Mouse (Mus musculus) kidney, adult 10 weeks (tissue): ENCODE measurements around the gene Cnst. TPM values are rescaled to one million over a fixed set of nuclear protein-coding genes. Genes with fewer than 3 reads are reported as not detected.

ENCODE experiments used
- polyA plus RNA-seq: library from polyadenylated mRNA; stranded (reverse); fragments of 350-450 nt; fragmentation: Illumina TruSeq; extraction: RNeasy Lipid Tissue Mini Kit (QIAGEN cat#74804); gene quantifications from one replicate; pipeline ENCODE4 v1.2.3, GENCODE M21; 2014; ENCODE audit warnings: low read depth, low replicate concordance

Cnst gene
- 13.8 TPM for polyA plus RNA-seq

GRCm38 (mm10) chr1:179545768-179546550 is at the start of gene Cnst, which contains the start of gene Tfb2m:
TSS of gene Cnst (plus strand) at chr1:179546370.
TSS of gene Tfb2m (minus strand) at chr1:179546267.

GRCm38 (mm10) chr1:179517713-179518465 is 28.3 kb upstream of the Cnst start, which contains the start of gene Smyd3:
TSS of gene Smyd3 (minus strand) at chr1:179518041.

GRCm38 (mm10) chr1:179668013-179668805 is 122.0 kb downstream of the Cnst start, which contains the start of gene Sccpdh:
TSS of gene Sccpdh (plus strand) at chr1:179668210.

Other genes starting within 250 kb of the Cnst start
- 5.0 TPM for gene Smyd3, start 28.3 kb upstream of the Cnst start, polyA plus RNA-seq
- gene Tfb2m, start 103 bp upstream of the Cnst start, polyA plus RNA-seq, result 150 TPM
- gene Sccpdh, start 121.8 kb downstream of the Cnst start, polyA plus RNA-seq, result 101 TPM
- gene Kif28, start 198.9 kb downstream of the Cnst start, polyA plus RNA-seq, result not detected